Mouse (Mus musculus) T-helper 2 cell (primary cell): ENCODE data around the gene Megf11.
"Not testable (repeated sequence)": the region's sequence is repeated elsewhere in the genome, so short reads cannot be mapped to it uniquely, and the experiment has no call there.

ENCODE experiments used
- in situ Hi-C: fragments of 300-600 bp; cut with MboI, MseI; formaldehyde crosslinking; loops from one replicate; pipeline ENCODE4 v1.15.1; 2025; ENCODE audit warnings: high pct_unique_total_duplicates

The Megf11 gene

GRCm38 (mm10) chr9:64695266-64695665 is 309.8 kb downstream of the Megf11 start:
- in situ Hi-C loops: no loop called here

GRCm38 (mm10) chr9:64696404-64696803 is 311.0 kb downstream of the Megf11 start:
- in situ Hi-C loops: no loop called here

- in situ Hi-C loops: no loop called here
These were observed 311.6 kb downstream of the Megf11 start for GRCm38 (mm10) chr9:64697006-64697405.

- in situ Hi-C loops: no loop called here
These were observed 312.3 kb downstream of the Megf11 start for GRCm38 (mm10) chr9:64697677-64698076.

- in situ Hi-C loops: no loop called here
These were observed 313.2 kb downstream of the Megf11 start for GRCm38 (mm10) chr9:64698586-64698985.

- in situ Hi-C loops: no loop called here
These were observed 315.3 kb downstream of the Megf11 start for GRCm38 (mm10) chr9:64700451-64701311.

GRCm38 (mm10) chr9:64701651-64702050 is 316.2 kb downstream of the Megf11 start:
- in situ Hi-C loops: no loop called here

GRCm38 (mm10) chr9:64702391-64702790 is 317.0 kb downstream of the Megf11 start:
- in situ Hi-C loops: no loop called here

GRCm38 (mm10) chr9:64702937-64703336 is 317.5 kb downstream of the Megf11 start:
- in situ Hi-C loops: no loop called here

GRCm38 (mm10) chr9:64703420-64703965 is 318.1 kb downstream of the Megf11 start:
- in situ Hi-C loops: no loop called here

- in situ Hi-C loops: no loop called here
These were observed 318.8 kb downstream of the Megf11 start for GRCm38 (mm10) chr9:64704073-64704840.

GRCm38 (mm10) chr9:64710291-64710690 is 324.9 kb downstream of the Megf11 start:
- in situ Hi-C loops: not testable (repeated sequence)

- in situ Hi-C loops: no loop called here
These were observed 334.2 kb downstream of the Megf11 start for GRCm38 (mm10) chr9:64719526-64720163.

- in situ Hi-C loops: no loop called here
These were observed 341.0 kb downstream of the Megf11 start for GRCm38 (mm10) chr9:64726454-64726853.

- in situ Hi-C loops: loop anchor here (10.0 kb wide), 1 partner anchor 1926 kb away; no protein-coding TSS in a partner anchor
These were observed 345.7 kb downstream of the Megf11 start for GRCm38 (mm10) chr9:64731029-64731560.

GRCm38 (mm10) chr9:64734166-64734565 is 348.7 kb downstream of the Megf11 start:
- in situ Hi-C loops: loop anchor here (10.0 kb wide), 1 partner anchor 1929 kb away; no protein-coding TSS in a partner anchor

- in situ Hi-C loops: loop anchor here (10.0 kb wide), 1 partner anchor 1930 kb away; no protein-coding TSS in a partner anchor
These were observed 349.6 kb downstream of the Megf11 start for GRCm38 (mm10) chr9:64734992-64735391.

GRCm38 (mm10) chr9:64736076-64736638 is 350.7 kb downstream of the Megf11 start:
- in situ Hi-C loops: loop anchor here (10.0 kb wide), 1 partner anchor 1931 kb away; no protein-coding TSS in a partner anchor

GRCm38 (mm10) chr9:64736639-64737405 is 351.4 kb downstream of the Megf11 start:
- in situ Hi-C loops: loop anchor here (10.0 kb wide), 1 partner anchor 1932 kb away; no protein-coding TSS in a partner anchor
